Mouse (Mus musculus): ENCODE measurements around the gene Sv2b.

- TF ChIP-seq CTCF (IDR thresholded peaks at IDR 0.05; ENCODE audit: control insufficient read depth, insufficient read depth, insufficient replicate concordance, low read depth, low read length), result no peak
- no peak for TF ChIP-seq POLR2A (IDR thresholded peaks at IDR 0.05; ENCODE audit: control insufficient read depth, low read depth, low read length)
Measured at GRCm38 (mm10) chr7:75307570-75308087, 1.4 kb downstream of the Sv2b start.
